Mouse (Mus musculus) limb, embryonic 14.5 days (tissue): ENCODE results near the gene Gmcl1. TPM values are rescaled to one million over a fixed set of nuclear protein-coding genes. Genes with fewer than 3 reads are reported as not detected.

Source experiments
- ATAC-seq: fragments of 200-750 bp; cut with Nextera tagmentation; 2 replicates; pipeline ENCODE4 v1.8.0; 2017; ENCODE audit warnings: low read depth, moderate number of reproducible peaks, moderate TSS enrichment; ENCODE audit not compliant: low FRiP score
- DNase-seq: peaks from one replicate; pipeline ENCODE4 v3.0.0-alpha.2; 2015; ENCODE audit warnings: low spot score
- H3K27ac ChIP-seq: fragments of 300-500 bp; sonication (generic); replicated peaks from 2 replicates; pipeline ENCODE4 v1.5.1; 2014; ENCODE audit warnings: low read depth, mild to moderate bottlenecking, low read length, moderate library complexity, mixed read lengths
- H3K27me3 ChIP-seq: fragments of 300-500 bp; sonication (generic); 2 replicates; pipeline ENCODE4 v1.6.1; 2014; ENCODE audit warnings: low read length, mixed read lengths; ENCODE audit not compliant: control insufficient read depth, insufficient read depth
- H3K36me3 ChIP-seq: fragments of 300-500 bp; sonication (generic); 2 replicates; pipeline ENCODE4 v1.6.1; 2014; ENCODE audit warnings: mild to moderate bottlenecking, low read length, moderate library complexity, mixed read lengths; ENCODE audit not compliant: control insufficient read depth, insufficient read depth
- H3K4me1 ChIP-seq: fragments of 300-500 bp; sonication (generic); 2 replicates; pipeline ENCODE4 v1.6.1; 2014; ENCODE audit warnings: antibody characterized with exemption, low read length, mixed read lengths; ENCODE audit not compliant: control insufficient read depth, insufficient read depth
- H3K4me2 ChIP-seq: fragments of 300-500 bp; sonication (generic); replicated peaks from 2 replicates; pipeline ENCODE4 v1.6.1; 2014; ENCODE audit warnings: low read depth, mild to moderate bottlenecking, low read length, moderate library complexity; ENCODE audit not compliant: severe bottlenecking
- H3K4me3 ChIP-seq: fragments of 300-500 bp; sonication (generic); replicated peaks from 2 replicates; pipeline ENCODE4 v1.5.1; 2014; ENCODE audit warnings: low read length
- H3K9ac ChIP-seq: fragments of 300-500 bp; sonication (generic); 2 replicates; pipeline ENCODE4 v1.6.1; 2014; ENCODE audit warnings: mild to moderate bottlenecking, low read depth, low read length, moderate library complexity; ENCODE audit not compliant: severe bottlenecking
- H3K9me3 ChIP-seq: fragments of 300-500 bp; sonication (generic); 2 replicates; pipeline ENCODE4 v1.6.1; 2016; ENCODE audit warnings: low read length; ENCODE audit not compliant: control insufficient read depth
- POLR2A ChIP-seq: fragments of 200-500 bp; IDR thresholded peaks from 2 replicates; pipeline ENCODE4 v1.8.0; 2012; ENCODE audit warnings: inconsistent platforms, mild to moderate bottlenecking, moderate library complexity, borderline replicate concordance; ENCODE audit not compliant: insufficient read depth, insufficient read length; ENCODE audit errors: extremely low read depth
- WGBS: fragments of 180-500 bp; shearing (Covaris S2); extraction: QIAGEN DNeasy Blood & Tissue Kit; methylation state at CpG from one replicate; pipeline ENCODE4 v1.1.7; 2014; 5-methylcytosine and 5-hydroxymethylcytosine counted together
- polyA plus RNA-seq, 2 experiments: library from polyadenylated mRNA; depleted of rRNA in 1 of 2; stranded (reverse) in 1 of 2; unstranded in 1 of 2; fragments of >200 nt; fragmentation: Nextera tagmentation in 1 of 2; extraction: Ambion mirVana in 1 of 2; gene quantifications; 2 replicates each; pipeline versions ENCODE4 v1.2.1 to v1.2.3; 2012 to 2014

The Gmcl1 gene
- polyA plus RNA-seq, 2 experiments = 27.3 to 33.3 TPM

DNA sequence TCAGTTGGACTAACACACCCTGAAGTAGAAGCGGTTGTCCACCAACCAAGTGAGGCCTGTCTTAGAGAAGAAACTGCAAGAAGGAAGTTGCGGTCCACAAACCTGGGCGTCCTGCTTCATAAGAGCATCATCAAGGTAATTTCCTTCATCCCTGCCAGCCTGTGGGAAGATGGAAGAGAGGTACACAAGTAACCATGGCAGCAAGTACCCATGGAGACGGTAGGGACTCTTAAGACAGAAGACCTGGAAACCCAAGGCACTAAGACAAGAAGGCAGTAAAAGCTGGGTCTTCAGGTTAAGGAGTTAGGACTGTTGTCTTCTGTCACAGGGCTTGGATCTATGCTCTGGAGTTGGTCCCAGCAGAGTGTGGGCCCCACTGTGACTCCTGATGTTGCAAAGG lies 17.8 kb upstream of the Gmcl1 start:
- WGBS = 90% methylated on average over 4 of the region's 4 CpGs
- no peak for ATAC-seq

DNA sequence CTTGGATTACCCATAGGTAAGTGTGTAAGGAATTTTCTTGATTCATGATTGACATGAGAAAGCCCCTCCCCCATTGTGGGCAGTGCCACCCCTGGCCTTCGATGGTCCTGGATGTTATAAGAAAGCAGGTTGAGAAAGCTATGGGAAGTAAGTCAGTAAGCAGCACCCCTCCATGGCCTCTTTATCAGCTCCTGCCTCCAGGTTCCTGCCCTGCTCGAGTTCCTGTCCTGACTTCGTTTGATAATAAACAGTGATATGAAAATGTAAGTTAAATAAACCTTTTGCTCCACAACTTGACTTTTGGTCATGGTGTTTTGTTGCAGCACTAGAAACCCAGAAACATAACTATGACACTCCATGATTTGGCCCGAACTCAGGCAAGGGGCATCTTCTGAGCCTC lies 16.6 kb upstream of the Gmcl1 start:
- ATAC-seq (no peak), DNase-seq (no peak)
- H3K27ac ChIP-seq = no peak overlapping the region
- no peak overlapping the region for H3K4me3 ChIP-seq
- H3K9me3 ChIP-seq = no peaks in the 10 kb centered on the region
- TF ChIP-seq POLR2A = no peak
- no peak overlapping the region for H3K4me2 ChIP-seq
- no peaks in the 10 kb centered on the region for H3K27me3 ChIP-seq
- 79% methylated on average over 4 of the region's 4 CpGs for WGBS
- H3K9ac ChIP-seq = no peak overlapping the region
- H3K36me3 ChIP-seq = no peaks in the 10 kb centered on the region
- no peaks in the 10 kb centered on the region for H3K4me1 ChIP-seq

More for the DNA sequence above, 17.8 kb upstream of the Gmcl1 start:
- TF ChIP-seq POLR2A = no peak
- no peak overlapping the region for H3K9ac ChIP-seq
- no peak overlapping the region for H3K4me3 ChIP-seq
- H3K4me2 ChIP-seq = no peak overlapping the region
- no peaks in the 10 kb centered on the region for H3K4me1 ChIP-seq
- no peaks in the 10 kb centered on the region for H3K9me3 ChIP-seq
- no peaks in the 10 kb centered on the region for H3K27me3 ChIP-seq
- no peak overlapping the region for H3K27ac ChIP-seq
- DNase-seq = no peak
- no peaks in the 10 kb centered on the region; the same call in 1 of the 2 replicates for H3K36me3 ChIP-seq

DNA sequence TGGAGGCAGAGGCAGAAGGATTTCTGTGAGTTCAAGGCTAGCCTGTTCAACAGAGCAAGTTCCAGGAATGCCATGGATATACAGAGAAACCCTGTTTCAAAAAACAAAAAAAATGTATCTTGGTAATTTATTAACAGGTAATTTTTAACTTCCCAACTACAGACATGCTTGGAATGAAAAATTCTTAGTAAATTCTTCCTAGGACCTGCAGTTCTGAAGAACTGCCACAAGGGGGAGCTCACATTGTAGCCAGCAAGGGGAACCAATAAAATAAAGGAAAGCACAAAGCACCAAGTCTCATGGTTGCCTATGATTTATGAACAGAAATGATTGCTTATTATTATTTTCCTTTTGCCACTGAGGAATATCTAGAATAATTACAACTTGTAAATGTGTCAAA lies 14.0 kb upstream of the Gmcl1 start:
- no peak overlapping the region for H3K9ac ChIP-seq
- no peak for ATAC-seq
- no peak overlapping the region for H3K4me2 ChIP-seq
- no peak overlapping the region for H3K4me3 ChIP-seq
- H3K36me3 ChIP-seq = 0 out of 2 replicates have a peak, but pooled peaks cover under 1% of the 10 kb centered on the region
- no peaks in the 10 kb centered on the region for H3K9me3 ChIP-seq
- no peaks in the 10 kb centered on the region for H3K4me1 ChIP-seq
- TF ChIP-seq POLR2A = no peak
- DNase-seq = peak; percentile 55
- H3K27ac ChIP-seq = no peak overlapping the region
- H3K27me3 ChIP-seq = no peaks in the 10 kb centered on the region

DNA sequence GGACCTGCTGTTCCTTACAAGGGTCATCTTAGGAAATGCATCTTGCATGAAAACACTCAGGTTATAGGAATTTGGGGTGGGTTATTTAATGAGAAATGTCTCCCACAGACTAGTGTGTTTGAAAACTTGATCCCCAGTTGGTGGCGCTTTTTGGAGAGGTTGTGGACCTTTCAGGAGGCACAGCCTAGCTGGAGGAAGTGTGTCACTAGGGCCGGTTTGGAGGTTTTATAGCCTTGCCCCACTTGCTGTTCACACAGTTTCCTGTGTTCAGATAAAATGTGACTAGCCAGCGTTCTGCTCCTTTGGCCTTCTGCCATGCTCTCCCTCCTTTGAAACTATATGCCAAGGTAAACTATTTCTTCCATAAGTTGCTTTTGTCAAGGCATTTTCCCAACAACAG lies 7.5 kb upstream of the Gmcl1 start:
- DNase-seq = no peak

DNA sequence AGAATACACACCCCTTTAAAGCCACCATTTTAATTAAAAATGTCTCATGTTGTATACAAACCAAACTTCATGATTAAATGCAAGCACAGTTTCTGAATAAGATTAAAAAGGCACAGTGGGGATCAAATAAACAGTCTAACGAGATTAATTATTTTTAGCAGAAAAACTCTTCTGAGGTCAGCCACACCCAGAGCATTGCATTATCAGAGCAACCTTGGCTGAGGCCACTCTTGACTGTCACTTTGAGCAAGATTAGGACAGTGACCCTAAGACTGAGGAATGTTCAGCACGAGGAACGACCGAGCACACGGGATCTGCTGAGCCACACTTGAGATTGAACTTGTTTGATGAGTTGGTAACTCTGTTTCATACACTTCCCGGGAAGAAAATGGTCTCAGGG lies 3.6 kb upstream of the Gmcl1 start:
- Histone ChIP-seq H3K4me1 (peaks cover 10% of the 10 kb centered on the region; the same call in 1 of the 2 replicates), H3K4me3 (no peak overlapping the region), H3K27ac (no peak overlapping the region), H3K9me3 (no peaks in the 10 kb centered on the region), H3K36me3 (no peaks in the 10 kb centered on the region), H3K9ac (no peak overlapping the region), H3K27me3 (no peaks in the 10 kb centered on the region), H3K4me2 (no peak overlapping the region)
- no peak for DNase-seq
- ATAC-seq = no peak
- TF ChIP-seq POLR2A = no peak
- WGBS = 82% methylated on average over 6 of the region's 6 CpGs

More for the DNA sequence above, 7.5 kb upstream of the Gmcl1 start:
- Histone ChIP-seq H3K4me1 (no peaks in the 10 kb centered on the region), H3K27me3 (no peaks in the 10 kb centered on the region), H3K9me3 (no peaks in the 10 kb centered on the region), H3K4me2 (no peak overlapping the region), H3K4me3 (no peak overlapping the region), H3K9ac (no peak overlapping the region), H3K36me3 (0 out of 2 replicates have a peak, but pooled peaks cover 3% of the 10 kb centered on the region), H3K27ac (no peak overlapping the region)
- WGBS = 25% methylated on average over 3 of the region's 3 CpGs
- ATAC-seq = no peak
- TF ChIP-seq POLR2A = no peak

DNA sequence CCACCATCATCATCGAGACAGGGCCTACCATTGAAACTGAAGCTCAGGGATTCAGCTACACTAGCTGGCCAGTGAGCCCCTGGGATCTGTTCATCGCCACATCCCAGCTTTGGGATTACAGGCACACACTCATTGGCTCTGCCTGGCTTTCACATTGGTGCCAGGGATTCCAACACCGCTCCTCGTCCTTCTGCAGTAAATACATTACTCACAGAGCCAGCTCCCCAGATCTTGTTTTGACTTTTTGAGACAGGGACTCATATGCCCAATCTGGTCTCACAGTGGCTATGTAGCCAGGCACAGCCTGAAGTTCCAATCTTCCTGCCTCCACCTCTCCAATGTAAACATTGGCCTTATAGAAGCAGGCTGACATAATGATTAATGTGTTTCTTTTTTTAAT lies 3.1 kb upstream of the Gmcl1 start:
- 89% methylated on average over 4 of the region's 4 CpGs for WGBS
- peaks cover 10% of the 10 kb centered on the region; the same call in 1 of the 2 replicates for H3K4me1 ChIP-seq
- H3K36me3 ChIP-seq = no peaks in the 10 kb centered on the region
- H3K4me2 ChIP-seq = no peak overlapping the region
- no peak for DNase-seq
- H3K4me3 ChIP-seq = no peak overlapping the region
- no peak for ATAC-seq
- no peaks in the 10 kb centered on the region for H3K27me3 ChIP-seq
- no peak overlapping the region for H3K27ac ChIP-seq
- TF ChIP-seq POLR2A = no peak
- H3K9ac ChIP-seq = no peak overlapping the region
- no peaks in the 10 kb centered on the region for H3K9me3 ChIP-seq
